In genomic region chr10:61422861-61423260, GRCm38 (mm10) we compare ENCODE assay signal across 16 mouse cellular contexts. TPM values are rescaled to one million over a fixed set of nuclear protein-coding genes. Genes with fewer than 3 reads are reported as not detected.
DNase-seq lines count a peak whose midpoint lies in the region; ATAC-seq and TF ChIP-seq lines count a peak whose summit lies in the region.
"Had no signal": no experiment of that assay in that cellular context is flagged by ENCODE, and none has a peak within 500 bp of the region (broad histone marks: within the 10 kb centered on the region; RNA-seq: fewer than 3 reads in every experiment).

No protein-coding gene starts in this region.

- TF ChIP-seq POLR2A in ES-Bruce4 (IDR thresholded peaks at IDR 0.05; ENCODE audit: insufficient read depth, low read length) = no peak

- peak overlapping the region; percentile 29; the same call in 1 of the 2 replicates for H3K4me2 ChIP-seq in liver, postnatal 0 days (ENCODE audit: low read depth, low read length)
- no peak overlapping the region for H3K4me2 ChIP-seq in liver, embryonic 11.5 days
- no peak overlapping the region for H3K4me2 ChIP-seq in stomach, embryonic 16.5 days (ENCODE audit: low read depth, low read length)
- no peak overlapping the region for H3K4me2 ChIP-seq in stomach, postnatal 0 days (replicated peaks; ENCODE audit: low read depth)
- H3K4me2 ChIP-seq: embryonic facial prominence, embryonic 12.5 days; forebrain, embryonic 15.5 days; heart, embryonic 13.5 days; hindbrain, embryonic 15.5 days had no signal

- peaks cover 23% of the 10 kb centered on the region for H3K27me3 ChIP-seq in liver, postnatal 0 days (ENCODE audit: insufficient read depth, low read length)
- peaks cover 27% of the 10 kb centered on the region for H3K27me3 ChIP-seq in liver, embryonic 11.5 days (replicated peaks; ENCODE audit: control insufficient read depth, insufficient read depth, low read length)
- H3K27me3 ChIP-seq in stomach, embryonic 16.5 days (ENCODE audit: control insufficient read depth, insufficient read depth, low read length) = peaks cover 27% of the 10 kb centered on the region
- peaks cover 6% of the 10 kb centered on the region; the same call in 1 of the 2 replicates for H3K27me3 ChIP-seq in stomach, postnatal 0 days (ENCODE audit: control insufficient read depth, insufficient read depth, low read length)
- H3K27me3 ChIP-seq in ES-Bruce4 (ENCODE audit: control insufficient read depth, insufficient read depth, low read length, poor library complexity, severe bottlenecking) = no peaks in the 10 kb centered on the region

- H3K27ac ChIP-seq in liver, postnatal 0 days (ENCODE audit: low read depth) = peak overlapping the region; percentile 57; the same call in 1 of the 2 replicates
- H3K27ac ChIP-seq in liver, embryonic 11.5 days (ENCODE audit: low read depth, low read length) = no peak overlapping the region
- H3K27ac ChIP-seq in stomach, embryonic 16.5 days (ENCODE audit: low read length) = no peak overlapping the region
- H3K27ac ChIP-seq in stomach, postnatal 0 days (replicated peaks) = no peak overlapping the region
- no peak overlapping the region for H3K27ac ChIP-seq in ES-Bruce4 (ENCODE audit: insufficient read depth, low read length)
- H3K27ac ChIP-seq: embryonic facial prominence, embryonic 12.5 days; forebrain, embryonic 15.5 days; heart, embryonic 13.5 days; hindbrain, embryonic 15.5 days had no signal

- H3K4me1 ChIP-seq in liver, postnatal 0 days (ENCODE audit: insufficient read depth) = peaks cover 34% of the 10 kb centered on the region
- peaks cover 7% of the 10 kb centered on the region for H3K4me1 ChIP-seq in liver, embryonic 11.5 days (replicated peaks; ENCODE audit: control insufficient read depth, insufficient read depth, low read length)
- peaks cover 20% of the 10 kb centered on the region for H3K4me1 ChIP-seq in stomach, embryonic 16.5 days (ENCODE audit: control insufficient read depth, insufficient read depth, low read length)
- peaks cover 6% of the 10 kb centered on the region for H3K4me1 ChIP-seq in stomach, postnatal 0 days (replicated peaks; ENCODE audit: control insufficient read depth, insufficient read depth)
- H3K4me1 ChIP-seq in ES-Bruce4 (ENCODE audit: control insufficient read depth, insufficient read depth, low read length) = peaks cover 2% of the 10 kb centered on the region

- TF ChIP-seq CTCF in liver, postnatal 0 days (IDR thresholded peaks at IDR 0.05; ENCODE audit: low read depth) = no peak
- no peak for TF ChIP-seq CTCF in stomach, postnatal 0 days (IDR thresholded peaks at IDR 0.05; ENCODE audit: low read depth)
- no peak for TF ChIP-seq CTCF in ES-Bruce4 (IDR thresholded peaks at IDR 0.05; ENCODE audit: low read depth, low read length)

- no peak for ATAC-seq in liver, postnatal 0 days
- ATAC-seq in liver, embryonic 11.5 days (replicated peaks; ENCODE audit: low FRiP score) = no peak
- peak; percentile 7; the same call in 1 of the 2 replicates for ATAC-seq in stomach, embryonic 16.5 days (ENCODE audit: insufficient read depth, low FRiP score)
- ATAC-seq in stomach, postnatal 0 days (ENCODE audit: low FRiP score, low TSS enrichment) = no peak
- ATAC-seq: CD4-positive, CD25-positive, alpha-beta regulatory T cell, adult 4 months; forebrain, embryonic 15.5 days had no signal

- DNase-seq in liver, postnatal 0 days = no peak
- no peak for DNase-seq in liver, embryonic 11.5 days (ENCODE audit: low spot score)
- DNase-seq in stomach, postnatal 0 days (ENCODE audit: low spot score) = no peak
- no peak for DNase-seq in layer of hippocampus, adult 11-12 months (ENCODE audit: low spot score)
- no peak for DNase-seq in gastrocnemius, adult 8-10 months (ENCODE audit: low spot score in 2 of 2)
- DNase-seq: cerebellum, adult 11 months; cerebellum, adult 8-10 months had no signal

- no peak overlapping the region for H3K9ac ChIP-seq in liver, postnatal 0 days (replicated peaks)
- no peak overlapping the region for H3K9ac ChIP-seq in liver, embryonic 11.5 days (ENCODE audit: low read depth, low read length)
- H3K9ac ChIP-seq in stomach, embryonic 16.5 days (ENCODE audit: low read length) = no peak overlapping the region
- H3K9ac ChIP-seq in stomach, postnatal 0 days (ENCODE audit: low read length) = no peak overlapping the region; the same call in 1 of the 2 replicates
- no peak overlapping the region for H3K9ac ChIP-seq in ES-Bruce4 (ENCODE audit: low read depth, poor library complexity, severe bottlenecking)
- H3K9ac ChIP-seq: embryonic facial prominence, embryonic 12.5 days; forebrain, embryonic 15.5 days; heart, embryonic 13.5 days; hindbrain, embryonic 15.5 days had no signal

- no peaks in the 10 kb centered on the region for H3K9me3 ChIP-seq in liver, postnatal 0 days (ENCODE audit: low read length)
- no peaks in the 10 kb centered on the region for H3K9me3 ChIP-seq in liver, embryonic 11.5 days (ENCODE audit: control insufficient read depth, low read length)
- H3K9me3 ChIP-seq in stomach, embryonic 16.5 days (replicated peaks; ENCODE audit: control insufficient read depth, low read length) = no peaks in the 10 kb centered on the region
- H3K9me3 ChIP-seq in stomach, postnatal 0 days (ENCODE audit: control insufficient read depth, low read length) = no peaks in the 10 kb centered on the region
- H3K9me3 ChIP-seq in ES-Bruce4 (replicated peaks; ENCODE audit: control insufficient read depth, insufficient read depth, low read length, poor library complexity, severe bottlenecking) = no peaks in the 10 kb centered on the region
- H3K9me3 ChIP-seq: embryonic facial prominence, embryonic 12.5 days; forebrain, embryonic 15.5 days; G1E; heart, embryonic 13.5 days; hindbrain, embryonic 15.5 days had no signal

- no peak for TF ChIP-seq EP300 in liver, postnatal 0 days (IDR thresholded peaks at IDR 0.05; ENCODE audit: low read depth)
- no peak for TF ChIP-seq EP300 in stomach, postnatal 0 days (optimal IDR thresholded peaks at IDR 0.05)
- TF ChIP-seq EP300 in ES-Bruce4 (IDR thresholded peaks at IDR 0.05; ENCODE audit: insufficient read depth, low read depth, low read length) = no peak

- H3K4me3 ChIP-seq in liver, postnatal 0 days (ENCODE audit: low read depth, low read length) = no peak overlapping the region
- H3K4me3 ChIP-seq in liver, embryonic 11.5 days (ENCODE audit: low read depth, low read length) = no peak overlapping the region
- no peak overlapping the region for H3K4me3 ChIP-seq in stomach, embryonic 16.5 days (replicated peaks; ENCODE audit: low read length)
- no peak overlapping the region for H3K4me3 ChIP-seq in stomach, postnatal 0 days (ENCODE audit: low read depth, low read length)
- peak overlapping the region; percentile 17; the same call in 1 of the 2 replicates for H3K4me3 ChIP-seq in ES-Bruce4 (ENCODE audit: low read depth, low read length)
- H3K4me3 ChIP-seq: embryonic facial prominence, embryonic 12.5 days; forebrain, embryonic 15.5 days; heart, embryonic 13.5 days; hindbrain, embryonic 15.5 days had no signal

- WGBS in liver, postnatal 0 days (ENCODE audit: insufficient replicate concordance) = 65% methylated on average over 12 of the region's 12 CpGs
- WGBS in liver, embryonic 11.5 days = 73% methylated on average over 12 of the region's 12 CpGs
- 74% methylated on average over 12 of the region's 12 CpGs for WGBS in stomach, embryonic 16.5 days
- 70% methylated on average over 12 of the region's 12 CpGs for whole genome bisulfite sequencing in stomach, postnatal 0 days

- no peaks in the 10 kb centered on the region for H3K36me3 ChIP-seq in liver, postnatal 0 days (replicated peaks; ENCODE audit: insufficient read depth, low read length)
- no peaks in the 10 kb centered on the region for H3K36me3 ChIP-seq in liver, embryonic 11.5 days (ENCODE audit: control insufficient read depth, insufficient read depth, low read length)
- H3K36me3 ChIP-seq in stomach, embryonic 16.5 days (ENCODE audit: control insufficient read depth, insufficient read depth, low read length) = no peaks in the 10 kb centered on the region
- no peaks in the 10 kb centered on the region for H3K36me3 ChIP-seq in stomach, postnatal 0 days (ENCODE audit: control insufficient read depth, insufficient read depth, low read length)
- H3K36me3 ChIP-seq in ES-Bruce4 (ENCODE audit: control insufficient read depth, insufficient read depth, low read length, poor library complexity, severe bottlenecking) = peaks cover 43% of the 10 kb centered on the region
- H3K36me3 ChIP-seq: embryonic facial prominence, embryonic 12.5 days; forebrain, embryonic 15.5 days; heart, embryonic 13.5 days; hindbrain, embryonic 15.5 days had no signal

RNA-seq across cellular contexts. Expression of gene Nodal, which starts 5.1 kb away (rescaled TPM):
- polyA plus RNA-seq in liver, postnatal 0 days (2015; fragmentation: Nextera tagmentation; extraction: Ambion mirVana) = 0.08 and 0.19 TPM in 2 replicates
- 0.84 and 0.86 TPM in 2 replicates for polyA plus RNA-seq in liver, embryonic 11.5 days (2014; fragmentation: Nextera tagmentation; extraction: Ambion mirVana)
- polyA plus RNA-seq in stomach, embryonic 16.5 days (2015; fragmentation: Nextera tagmentation; extraction: Ambion mirVana) = 0.21 and 0.31 TPM in 2 replicates
- 0.05 TPM in 1 of 2 replicates, not detected in the other for polyA plus RNA-seq in stomach, postnatal 0 days (2015; fragmentation: Nextera tagmentation; extraction: Ambion mirVana)
- polyA plus RNA-seq in ES-Bruce4 (2011; ENCODE audit: insufficient read depth, insufficient read length, low read depth, missing spikeins) = 52.2 and 53.5 TPM in 2 replicates
- under 1 TPM in 3 of 4 experiments, not detected in 1; 0.12 to 0.24 (median 0.13) TPM for total RNA-seq in gastrocnemius, adult 8-10 months (2022)
- total RNA-seq: G1E had no signal
- polyA plus RNA-seq: CD4-positive, CD25-positive, alpha-beta regulatory T cell, adult 4 months; forebrain, embryonic 11.5 days; G1E; heart, embryonic 13.5 days had no signal

RNA-seq across cellular contexts. Expression of gene Eif4ebp2, which starts 29.6 kb away (rescaled TPM):
- polyA plus RNA-seq in liver, postnatal 0 days (2015; fragmentation: Nextera tagmentation; extraction: Ambion mirVana) = 43.6 and 46.4 TPM in 2 replicates
- 27.1 and 33.3 TPM in 2 replicates for polyA plus RNA-seq in liver, embryonic 11.5 days (2014; fragmentation: Nextera tagmentation; extraction: Ambion mirVana)
- polyA plus RNA-seq in stomach, embryonic 16.5 days (2015; fragmentation: Nextera tagmentation; extraction: Ambion mirVana) = 40.7 and 46.6 TPM in 2 replicates
- polyA plus RNA-seq in stomach, postnatal 0 days (2015; fragmentation: Nextera tagmentation; extraction: Ambion mirVana) = 41.5 and 47.7 TPM in 2 replicates
- 207 and 210 TPM in 2 replicates for polyA plus RNA-seq in ES-Bruce4 (2011; ENCODE audit: insufficient read depth, insufficient read length, low read depth, missing spikeins)
- 100 to 1,000 TPM; 154 to 242 (median 183) TPM for total RNA-seq in gastrocnemius, adult 8-10 months (2022)

RNA-seq across cellular contexts. Expression of gene Pald1, which starts 39.5 kb away (rescaled TPM):
- 3.7 and 3.8 TPM in 2 replicates for polyA plus RNA-seq in liver, postnatal 0 days (2015; fragmentation: Nextera tagmentation; extraction: Ambion mirVana)
- 17.0 and 18.4 TPM in 2 replicates for polyA plus RNA-seq in liver, embryonic 11.5 days (2014; fragmentation: Nextera tagmentation; extraction: Ambion mirVana)
- polyA plus RNA-seq in stomach, embryonic 16.5 days (2015; fragmentation: Nextera tagmentation; extraction: Ambion mirVana) = 17.0 and 18.1 TPM in 2 replicates
- 5.6 and 5.7 TPM in 2 replicates for polyA plus RNA-seq in stomach, postnatal 0 days (2015; fragmentation: Nextera tagmentation; extraction: Ambion mirVana)
- 35.8 and 36.0 TPM in 2 replicates for polyA plus RNA-seq in ES-Bruce4 (2011; ENCODE audit: insufficient read depth, insufficient read length, low read depth, missing spikeins)
- 1 to 10 TPM; 2.7 to 5.7 (median 4.5) TPM for total RNA-seq in gastrocnemius, adult 8-10 months (2022)
- total RNA-seq: G1E had no signal
- polyA plus RNA-seq: CD4-positive, CD25-positive, alpha-beta regulatory T cell, adult 4 months had no signal

RNA-seq across cellular contexts. Expression of gene Lrrc20, which starts 52.7 kb away (rescaled TPM):
- polyA plus RNA-seq in liver, postnatal 0 days (2015; fragmentation: Nextera tagmentation; extraction: Ambion mirVana) = 3.0 TPM in 2 replicates
- polyA plus RNA-seq in liver, embryonic 11.5 days (2014; fragmentation: Nextera tagmentation; extraction: Ambion mirVana) = 12.0 and 14.1 TPM in 2 replicates
- polyA plus RNA-seq in stomach, embryonic 16.5 days (2015; fragmentation: Nextera tagmentation; extraction: Ambion mirVana) = 5.6 and 6.0 TPM in 2 replicates
- polyA plus RNA-seq in stomach, postnatal 0 days (2015; fragmentation: Nextera tagmentation; extraction: Ambion mirVana) = 6.7 and 7.3 TPM in 2 replicates
- polyA plus RNA-seq in ES-Bruce4 (2011; ENCODE audit: insufficient read depth, insufficient read length, low read depth, missing spikeins) = 5.8 and 6.4 TPM in 2 replicates
- 100 to 1,000 TPM; 151 to 195 (median 168) TPM for total RNA-seq in gastrocnemius, adult 8-10 months (2022)

Comparison
In these comparisons a context has a peak if more than half of its experiments do, and no peak if none do; other contexts are left out.
1. RNA of gene Nodal, which starts 5.1 kb away (polyA plus RNA-seq): 52.2 to 53.5 TPM in ES-Bruce4; 0.84 to 0.86 TPM in liver, embryonic 11.5 days, 0.21 to 0.31 TPM in stomach, embryonic 16.5 days, 0.08 to 0.19 TPM in liver, postnatal 0 days and 0.05 TPM in stomach, postnatal 0 days; every median in the first group is over 10 times any median in the second.